Mouse (Mus musculus): Measurements from ENCODE around the gene Maged2. TPM values are rescaled to one million over a fixed set of nuclear protein-coding genes. Genes with fewer than 3 reads are reported as not detected.
"Not testable (repeated sequence)": the region's sequence is repeated elsewhere in the genome, so short reads cannot be mapped to it uniquely, and the experiment has no call there.

The Maged2 gene
- 597 and 622 TPM in 2 replicates for polyA plus RNA-seq (2016; fragmentation: Nextera tagmentation; extraction: Ambion mirVana)

- WGBS: 22% methylated on average over 7 of the region's 7 CpGs
- Histone ChIP-seq H3K4me2 (peak within 1 kb of the TSS; percentile 74), H3K36me3 (peaks cover 29% of the 10 kb centered on the region), H3K4me1 (replicated peaks) (peaks cover 8% of the 10 kb centered on the region), H3K9ac (peak within 1 kb of the TSS; percentile 75), H3K27me3 (replicated peaks) (no peaks in the 10 kb centered on the region), H3K27ac (ENCODE audit: poor library complexity, severe bottlenecking) (peak within 1 kb of the TSS; percentile 91), H3K9me3 (replicated peaks) (no peaks in the 10 kb centered on the region), H3K4me3 (peak within 1 kb of the TSS; percentile 63)
- peak; percentile 73 for ATAC-seq (ENCODE audit: insufficient number of reproducible peaks, low FRiP score)
These were observed at the start of gene Maged2 for GRCm38 (mm10) chrX:150814139-150814469. Gene Maged2, minus strand, starts transcription at chrX:150814345.

- peak; percentile 9; the same call in 1 of the 2 replicates for ATAC-seq (ENCODE audit: insufficient number of reproducible peaks, low FRiP score)
- H3K9ac ChIP-seq: no peak overlapping the region
- H3K4me1 ChIP-seq (replicated peaks): peaks cover 16% of the 10 kb centered on the region
- H3K36me3 ChIP-seq: no peaks in the 10 kb centered on the region
- H3K4me3 ChIP-seq: no peak overlapping the region
- 0 out of 2 replicates have a peak overlapping the region, but pooled peaks have one; percentile 26 for H3K27ac ChIP-seq (ENCODE audit: poor library complexity, severe bottlenecking)
- H3K4me2 ChIP-seq: no peak overlapping the region
- no peaks in the 10 kb centered on the region for H3K27me3 ChIP-seq (replicated peaks)
- WGBS: 27% methylated on average over 8 of the region's 8 CpGs
- H3K9me3 ChIP-seq (replicated peaks): no peaks in the 10 kb centered on the region
These were observed 34.1 kb upstream of the Maged2 start for GRCm38 (mm10) chrX:150848230-150848629.

- not testable (repeated sequence) for H3K4me3 ChIP-seq; H3K27me3 ChIP-seq (replicated peaks); H3K4me2 ChIP-seq; H3K9ac ChIP-seq; H3K36me3 ChIP-seq; H3K9me3 ChIP-seq (replicated peaks)
- WGBS: 40% methylated on average over 5 of the region's 10 CpGs
- Histone ChIP-seq H3K4me1 (replicated peaks) (peaks cover 16% of the 10 kb centered on the region), H3K27ac (ENCODE audit: poor library complexity, severe bottlenecking) (peak overlapping the region; percentile 27; the same call in 1 of the 2 replicates)
- ATAC-seq (ENCODE audit: insufficient number of reproducible peaks, low FRiP score): peak; percentile 90
These were observed 31.5 kb upstream of the Maged2 start for GRCm38 (mm10) chrX:150845480-150846205.

GRCm38 (mm10) chrX:150843257-150843656, 29.1 kb upstream of the Maged2 start:
- H3K36me3 ChIP-seq; H3K4me3 ChIP-seq; H3K9ac ChIP-seq; H3K27ac ChIP-seq (ENCODE audit: poor library complexity, severe bottlenecking); H3K27me3 ChIP-seq (replicated peaks); H3K4me1 ChIP-seq (replicated peaks); H3K4me2 ChIP-seq; H3K9me3 ChIP-seq (replicated peaks); ATAC-seq (ENCODE audit: insufficient number of reproducible peaks, low FRiP score): not testable (repeated sequence)
- 71% methylated on average over 2 of the region's 4 CpGs for WGBS

GRCm38 (mm10) chrX:150830297-150830696, 16.2 kb upstream of the Maged2 start:
- no peak overlapping the region for H3K4me3 ChIP-seq
- ATAC-seq (ENCODE audit: insufficient number of reproducible peaks, low FRiP score): no peak

GRCm38 (mm10) chrX:150817278-150817677, 3.1 kb upstream of the Maged2 start:
- H3K9me3 ChIP-seq (replicated peaks): no peaks in the 10 kb centered on the region
- H3K4me2 ChIP-seq: no peak overlapping the region
- ATAC-seq (ENCODE audit: insufficient number of reproducible peaks, low FRiP score): no peak
- no peak overlapping the region for H3K9ac ChIP-seq
- H3K27me3 ChIP-seq (replicated peaks): no peaks in the 10 kb centered on the region
- no peaks in the 10 kb centered on the region for H3K36me3 ChIP-seq
- no peaks in the 10 kb centered on the region for H3K4me1 ChIP-seq (replicated peaks)
- no peak overlapping the region for H3K4me3 ChIP-seq
- no peak overlapping the region for H3K27ac ChIP-seq (ENCODE audit: poor library complexity, severe bottlenecking)

More at GRCm38 (mm10) chrX:150830297-150830696, 16.2 kb upstream of the Maged2 start:
- Histone ChIP-seq H3K9ac (no peak overlapping the region), H3K27me3 (replicated peaks) (no peaks in the 10 kb centered on the region; the same call in 1 of the 2 replicates), H3K27ac (ENCODE audit: poor library complexity, severe bottlenecking) (no peak overlapping the region), H3K4me1 (replicated peaks) (no peaks in the 10 kb centered on the region), H3K36me3 (no peaks in the 10 kb centered on the region), H3K9me3 (replicated peaks) (no peaks in the 10 kb centered on the region), H3K4me2 (no peak overlapping the region)
- 48% methylated on average over 4 of the region's 4 CpGs for WGBS

- H3K4me2 ChIP-seq: no peak overlapping the region
- H3K4me1 ChIP-seq (replicated peaks): peaks cover 8% of the 10 kb centered on the region
- peaks cover 15% of the 10 kb centered on the region for H3K36me3 ChIP-seq
- no peak overlapping the region for H3K4me3 ChIP-seq
- ATAC-seq (ENCODE audit: insufficient number of reproducible peaks, low FRiP score): no peak
- H3K9ac ChIP-seq: no peak overlapping the region
- 61% methylated on average over 1 of the region's 1 CpGs for WGBS
- no peaks in the 10 kb centered on the region for H3K9me3 ChIP-seq (replicated peaks)
- no peak overlapping the region for H3K27ac ChIP-seq (ENCODE audit: poor library complexity, severe bottlenecking)
- H3K27me3 ChIP-seq (replicated peaks): no peaks in the 10 kb centered on the region
These were observed 1.5 kb upstream of the Maged2 start for GRCm38 (mm10) chrX:150815601-150816000.

GRCm38 (mm10) chrX:150813464-150814138, 544 bp downstream of the Maged2 start:
- no peaks in the 10 kb centered on the region for H3K27me3 ChIP-seq (replicated peaks)
- peak overlapping the region; percentile 91 for H3K27ac ChIP-seq (ENCODE audit: poor library complexity, severe bottlenecking)
- H3K36me3 ChIP-seq: peaks cover 34% of the 10 kb centered on the region
- peak overlapping the region; percentile 63 for H3K4me3 ChIP-seq
- 19% methylated on average over 16 of the region's 16 CpGs for WGBS
- ATAC-seq (ENCODE audit: insufficient number of reproducible peaks, low FRiP score): peak; percentile 68
- H3K9me3 ChIP-seq (replicated peaks): no peaks in the 10 kb centered on the region
- H3K9ac ChIP-seq: peak overlapping the region; percentile 75
- H3K4me2 ChIP-seq: peak overlapping the region; percentile 74
- H3K4me1 ChIP-seq (replicated peaks): peaks cover 8% of the 10 kb centered on the region

- peaks cover 40% of the 10 kb centered on the region for H3K36me3 ChIP-seq
- no peaks in the 10 kb centered on the region for H3K27me3 ChIP-seq (replicated peaks)
- no peaks in the 10 kb centered on the region for H3K9me3 ChIP-seq (replicated peaks)
- peak overlapping the region; percentile 75 for H3K9ac ChIP-seq
- peak overlapping the region; percentile 63 for H3K4me3 ChIP-seq
- 26% methylated on average over 24 of the region's 24 CpGs for WGBS
- peak; percentile 94 for ATAC-seq (ENCODE audit: insufficient number of reproducible peaks, low FRiP score)
- H3K27ac ChIP-seq (ENCODE audit: poor library complexity, severe bottlenecking): peak overlapping the region; percentile 91
- peak overlapping the region; percentile 74 for H3K4me2 ChIP-seq
- H3K4me1 ChIP-seq (replicated peaks): peaks cover 8% of the 10 kb centered on the region
These were observed 1.3 kb downstream of the Maged2 start for GRCm38 (mm10) chrX:150812787-150813298.

- ATAC-seq (ENCODE audit: insufficient number of reproducible peaks, low FRiP score); H3K36me3 ChIP-seq; H3K27ac ChIP-seq (ENCODE audit: poor library complexity, severe bottlenecking); H3K4me3 ChIP-seq; H3K4me2 ChIP-seq; H3K27me3 ChIP-seq (replicated peaks); H3K9ac ChIP-seq; H3K9me3 ChIP-seq (replicated peaks); H3K4me1 ChIP-seq (replicated peaks): not testable (repeated sequence)
- whole genome bisulfite sequencing: 70% methylated on average over 2 of the region's 4 CpGs
These were observed 13.2 kb downstream of the Maged2 start for GRCm38 (mm10) chrX:150800987-150801386.

GRCm38 (mm10) chrX:150798493-150799177, 15.5 kb downstream of the Maged2 start:
- not testable (repeated sequence) for H3K27me3 ChIP-seq (replicated peaks); H3K9me3 ChIP-seq (replicated peaks); H3K4me1 ChIP-seq (replicated peaks); H3K4me3 ChIP-seq; H3K27ac ChIP-seq (ENCODE audit: poor library complexity, severe bottlenecking); H3K9ac ChIP-seq; H3K4me2 ChIP-seq; H3K36me3 ChIP-seq
- ATAC-seq (ENCODE audit: insufficient number of reproducible peaks, low FRiP score): peak; percentile 94
- WGBS: 55% methylated on average over 4 of the region's 10 CpGs
